Comparison of ENCODE assay signal across 9 mouse cellular contexts in the genomic region with DNA sequence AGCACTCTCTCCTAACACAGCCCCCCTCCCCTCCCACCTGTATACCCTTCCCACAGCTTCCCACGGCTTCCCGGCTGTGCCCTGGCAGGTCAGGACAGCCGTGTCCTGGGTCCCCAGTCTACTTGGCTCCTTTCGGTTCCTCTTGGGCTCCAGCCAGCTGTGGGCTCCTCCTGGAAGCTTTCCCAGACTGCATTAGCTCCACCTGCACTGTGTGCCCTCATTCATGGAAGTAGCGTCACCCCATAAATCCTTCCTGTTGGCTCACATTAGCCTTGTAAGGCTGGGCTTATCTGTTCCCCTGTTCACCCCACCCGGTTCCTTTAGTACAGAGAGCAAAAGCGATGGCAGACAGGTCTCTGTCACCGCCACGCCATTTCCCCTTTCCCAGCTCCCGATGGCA.
DNase-seq lines count a peak whose midpoint lies in the region; ATAC-seq and TF ChIP-seq lines count a peak whose summit lies in the region.
"Had no signal": no experiment of that assay in that cellular context is flagged by ENCODE, and none has a peak within 500 bp of the region (broad histone marks: within the 10 kb centered on the region; RNA-seq: fewer than 3 reads in every experiment).

No protein-coding gene starts in this region.

- 45% methylated on average over 10 of the region's 10 CpGs for WGBS in heart, embryonic 16.5 days
- 87% methylated on average over 10 of the region's 10 CpGs for WGBS in embryonic facial prominence, embryonic 10.5 days
- 39% methylated on average over 10 of the region's 10 CpGs for WGBS in lung, postnatal 0 days
- WGBS in liver, postnatal 0 days (ENCODE audit: insufficient replicate concordance), result 65% methylated on average over 10 of the region's 10 CpGs

- no peak overlapping the region for H3K9ac ChIP-seq in heart, embryonic 16.5 days (ENCODE audit: low read length)
- H3K9ac ChIP-seq in lung, postnatal 0 days (replicated peaks; ENCODE audit: low read depth), result no peak overlapping the region
- H3K9ac ChIP-seq in liver, postnatal 0 days (replicated peaks), result no peak overlapping the region
- H3K9ac ChIP-seq: embryonic facial prominence, embryonic 12.5 days had no signal

- no peak overlapping the region for H3K4me3 ChIP-seq in heart, embryonic 16.5 days (ENCODE audit: low read length)
- no peak overlapping the region for H3K4me3 ChIP-seq in embryonic facial prominence, embryonic 10.5 days
- H3K4me3 ChIP-seq in lung, postnatal 0 days (ENCODE audit: low read depth, low read length), result no peak overlapping the region
- no peak overlapping the region for H3K4me3 ChIP-seq in liver, postnatal 0 days (ENCODE audit: low read depth, low read length)
- H3K4me3 ChIP-seq: embryonic facial prominence, embryonic 12.5 days had no signal

- H3K27ac ChIP-seq in heart, embryonic 16.5 days (ENCODE audit: low read length), result no peak overlapping the region
- peak overlapping the region; percentile 44; the same call in 1 of the 2 replicates for H3K27ac ChIP-seq in embryonic facial prominence, embryonic 10.5 days (replicated peaks)
- no peak overlapping the region for H3K27ac ChIP-seq in lung, postnatal 0 days (ENCODE audit: low read length)
- H3K27ac ChIP-seq in liver, postnatal 0 days (ENCODE audit: low read depth), result no peak overlapping the region
- H3K27ac ChIP-seq: embryonic facial prominence, embryonic 12.5 days had no signal

- no peak for TF ChIP-seq CTCF in lung, postnatal 0 days (IDR thresholded peaks at IDR 0.05)
- TF ChIP-seq CTCF in liver, postnatal 0 days (IDR thresholded peaks at IDR 0.05; ENCODE audit: low read depth), result no peak

- no peaks in the 10 kb centered on the region for H3K27me3 ChIP-seq in heart, embryonic 16.5 days (ENCODE audit: control insufficient read depth, insufficient read depth, low read length)
- peaks cover 12% of the 10 kb centered on the region; the same call in 1 of the 2 replicates for H3K27me3 ChIP-seq in embryonic facial prominence, embryonic 10.5 days (replicated peaks; ENCODE audit: low read depth, poor library complexity, severe bottlenecking)
- no peaks in the 10 kb centered on the region for H3K27me3 ChIP-seq in lung, postnatal 0 days (replicated peaks; ENCODE audit: insufficient read depth, low read length)
- no peaks in the 10 kb centered on the region for H3K27me3 ChIP-seq in liver, postnatal 0 days (ENCODE audit: insufficient read depth, low read length)
- H3K27me3 ChIP-seq: embryonic facial prominence, embryonic 12.5 days had no signal

- DNase-seq in heart, adult 9 months (ENCODE audit: low spot score in 2 of 2), result no peak
- peak; percentile 81 to 82 for DNase-seq in adrenal gland, adult (ENCODE audit: inconsistent age in 2 of 2, low spot score in 1 of 2)
- DNase-seq in embryonic facial prominence, embryonic 10.5 days (ENCODE audit: low spot score), result no peak
- peak; percentile 19 for DNase-seq in lung, postnatal 0 days (ENCODE audit: low spot score)
- no peak for DNase-seq in liver, postnatal 0 days
- no peak for DNase-seq in layer of hippocampus, adult 9-11 months
- no peak for DNase-seq in layer of hippocampus, postnatal 14 days (ENCODE audit: low spot score in 2 of 2)

- no peaks in the 10 kb centered on the region for H3K36me3 ChIP-seq in heart, embryonic 16.5 days (ENCODE audit: control insufficient read depth, insufficient read depth)
- no peaks in the 10 kb centered on the region for H3K36me3 ChIP-seq in embryonic facial prominence, embryonic 10.5 days (replicated peaks)
- no peaks in the 10 kb centered on the region for H3K36me3 ChIP-seq in lung, postnatal 0 days (ENCODE audit: insufficient read depth, low read length)
- H3K36me3 ChIP-seq in liver, postnatal 0 days (replicated peaks; ENCODE audit: insufficient read depth, low read length), result no peaks in the 10 kb centered on the region
- H3K36me3 ChIP-seq: embryonic facial prominence, embryonic 12.5 days had no signal

- no peaks in the 10 kb centered on the region for H3K9me3 ChIP-seq in heart, embryonic 16.5 days (replicated peaks; ENCODE audit: control insufficient read depth, low read length)
- H3K9me3 ChIP-seq in embryonic facial prominence, embryonic 10.5 days, result no peaks in the 10 kb centered on the region
- no peaks in the 10 kb centered on the region for H3K9me3 ChIP-seq in lung, postnatal 0 days (ENCODE audit: low read length)
- no peaks in the 10 kb centered on the region for H3K9me3 ChIP-seq in liver, postnatal 0 days (ENCODE audit: low read length)
- H3K9me3 ChIP-seq: embryonic facial prominence, embryonic 12.5 days had no signal

- ATAC-seq in heart, embryonic 16.5 days (replicated peaks; ENCODE audit: extremely low read depth, insufficient read depth, low FRiP score), result 0 out of 2 replicates have a peak, but pooled peaks have one; percentile 28
- peak; percentile 45 for ATAC-seq in lung, postnatal 0 days
- no peak for ATAC-seq in liver, postnatal 0 days

- no peak overlapping the region for H3K4me2 ChIP-seq in heart, embryonic 16.5 days (ENCODE audit: low read depth, low read length)
- 0 out of 2 replicates have a peak overlapping the region, but pooled peaks have one; percentile 22 for H3K4me2 ChIP-seq in lung, postnatal 0 days (replicated peaks; ENCODE audit: low read depth, low read length)
- no peak overlapping the region for H3K4me2 ChIP-seq in liver, postnatal 0 days (ENCODE audit: low read depth, low read length)
- H3K4me2 ChIP-seq: embryonic facial prominence, embryonic 12.5 days had no signal

- 0 out of 2 replicates have a peak, but pooled peaks cover 2% of the 10 kb centered on the region for H3K4me1 ChIP-seq in heart, embryonic 16.5 days (ENCODE audit: control insufficient read depth, insufficient read depth, low read length)
- H3K4me1 ChIP-seq in embryonic facial prominence, embryonic 10.5 days, result peaks cover 40% of the 10 kb centered on the region
- H3K4me1 ChIP-seq in lung, postnatal 0 days (ENCODE audit: insufficient read depth, low read depth, low read length), result no peaks in the 10 kb centered on the region
- H3K4me1 ChIP-seq in liver, postnatal 0 days (ENCODE audit: insufficient read depth), result no peaks in the 10 kb centered on the region

- no peak for TF ChIP-seq EP300 in lung, postnatal 0 days (IDR thresholded peaks at IDR 0.05)
- no peak for TF ChIP-seq EP300 in liver, postnatal 0 days (IDR thresholded peaks at IDR 0.05; ENCODE audit: low read depth)

Comparison
In these comparisons a context has a peak if more than half of its experiments do, and no peak if none do; other contexts are left out.
1. DNase-seq: peak in adrenal gland, adult (2 of 2) and lung, postnatal 0 days (single experiment); none in heart, adult 9 months (0 of 2), embryonic facial prominence, embryonic 10.5 days (single experiment), liver, postnatal 0 days (single experiment), layer of hippocampus, adult 9-11 months (single experiment) and layer of hippocampus, postnatal 14 days (0 of 2).